Mouse (Mus musculus): ENCODE data around the gene Scgb2b12.
"Not testable (repeated sequence)": the region's sequence is repeated elsewhere in the genome, so short reads cannot be mapped to it uniquely, and the experiment has no call there.

Gene Scgb2b12

GRCm38 (mm10) chr7:32327145-32327544 is at the start of gene Scgb2b12:
TSS of gene Scgb2b12 (minus strand) at chr7:32327245.
- not testable (repeated sequence) for ATAC-seq (ENCODE audit: insufficient number of reproducible peaks, low FRiP score, low TSS enrichment)

GRCm38 (mm10) chr7:32333882-32334281 is 6.8 kb upstream of the Scgb2b12 start, which contains the start of gene Scgb1b12:
TSS of gene Scgb1b12 (plus strand) at chr7:32334182.
- not testable (repeated sequence) for ATAC-seq (ENCODE audit: insufficient number of reproducible peaks, low FRiP score, low TSS enrichment)
